Mouse (Mus musculus): ENCODE measurements around the gene Uqcc3.
"Not testable (repeated sequence)": the region's sequence is repeated elsewhere in the genome, so short reads cannot be mapped to it uniquely, and the experiment has no call there.

Uqcc3 gene

GRCm38 (mm10) chr19:8895397-8895960, 14.8 kb upstream of the Uqcc3 start:
- no peak for DNase-seq (ENCODE audit: low read depth, low spot score)

GRCm38 (mm10) chr19:8892829-8893766, 12.4 kb upstream of the Uqcc3 start, which contains the start of gene Ints5:
Gene Ints5 (plus strand): TSS chr19:8893005.
- DNase-seq (ENCODE audit: low read depth, low spot score): peak; percentile 75

GRCm38 (mm10) chr19:8888511-8889385, 8.0 kb upstream of the Uqcc3 start, which contains the start of the genes 1810009A15Rik and Gm49416:
Gene 1810009A15Rik (plus strand): TSS chr19:8888853.
Gene Gm49416 (plus strand): TSS chr19:8888926.
- peak; percentile 95 for DNase-seq (ENCODE audit: low read depth, low spot score)

GRCm38 (mm10) chr19:8887585-8888463, 7.1 kb upstream of the Uqcc3 start:
- no peak for DNase-seq (ENCODE audit: low read depth, low spot score)

GRCm38 (mm10) chr19:8886916-8887584, 6.3 kb upstream of the Uqcc3 start:
- no peak for DNase-seq (ENCODE audit: low read depth, low spot score)

- no peak for DNase-seq (ENCODE audit: low read depth, low spot score)
These were observed 2.9 kb upstream of the Uqcc3 start, which contains the start of the genes Lbhd1 and Gm49403 for GRCm38 (mm10) chr19:8883616-8884015. Gene Lbhd1 (plus strand): TSS chr19:8883732. Gene Gm49403 (plus strand): TSS chr19:8883930.

- no peak for DNase-seq (ENCODE audit: low read depth, low spot score)
These were observed 290 bp upstream of the Uqcc3 start for GRCm38 (mm10) chr19:8881034-8881392.

- DNase-seq (ENCODE audit: low read depth, low spot score): no peak
These were observed 5.7 kb downstream of the Uqcc3 start for GRCm38 (mm10) chr19:8875031-8875430.

GRCm38 (mm10) chr19:8872266-8872840, 8.4 kb downstream of the Uqcc3 start:
- no peak for DNase-seq (ENCODE audit: low read depth, low spot score)

GRCm38 (mm10) chr19:8871267-8872186, 9.2 kb downstream of the Uqcc3 start, which contains the start of gene Ubxn1:
Gene Ubxn1 (plus strand): TSS chr19:8871496.
- peak; percentile 91 for DNase-seq (ENCODE audit: low read depth, low spot score)

GRCm38 (mm10) chr19:8870838-8871237, 9.9 kb downstream of the Uqcc3 start:
- no peak for DNase-seq (ENCODE audit: low read depth, low spot score)

- not testable (repeated sequence) for DNase-seq (ENCODE audit: low read depth, low spot score)
These were observed 10.3 kb downstream of the Uqcc3 start for GRCm38 (mm10) chr19:8870381-8870780.

- DNase-seq (ENCODE audit: low read depth, low spot score): no peak
These were observed 16.5 kb downstream of the Uqcc3 start for GRCm38 (mm10) chr19:8864265-8864664.

- DNase-seq (ENCODE audit: low read depth, low spot score): no peak
These were observed 21.7 kb downstream of the Uqcc3 start for GRCm38 (mm10) chr19:8859018-8859417.

- no peak for DNase-seq (ENCODE audit: low read depth, low spot score)
These were observed 23.0 kb downstream of the Uqcc3 start for GRCm38 (mm10) chr19:8857689-8858088.

- no peak for DNase-seq (ENCODE audit: low read depth, low spot score)
These were observed 27.6 kb downstream of the Uqcc3 start for GRCm38 (mm10) chr19:8853117-8853516.

GRCm38 (mm10) chr19:8852236-8852928, 28.3 kb downstream of the Uqcc3 start:
- no peak for DNase-seq (ENCODE audit: low read depth, low spot score)

- DNase-seq (ENCODE audit: low read depth, low spot score): no peak
These were observed 29.1 kb downstream of the Uqcc3 start for GRCm38 (mm10) chr19:8851639-8852038.
